Mouse (Mus musculus): Measurements from ENCODE around the gene Atm.

GRCm38 (mm10) chr9:53397685-53398387 lies 138.7 kb downstream of the Atm start:
- no peak for TF ChIP-seq POLR2A (IDR thresholded peaks at IDR 0.05; ENCODE audit: insufficient read depth, low read length)
- no peak for TF ChIP-seq CTCF (IDR thresholded peaks at IDR 0.05; ENCODE audit: low read depth, low read length)
